Mouse (Mus musculus) cerebellum, adult 2 months (tissue): ENCODE results near the gene Isoc2a. TPM values are rescaled to one million over a fixed set of nuclear protein-coding genes. Genes with fewer than 3 reads are reported as not detected.
"Not testable (repeated sequence)": the region's sequence is repeated elsewhere in the genome, so short reads cannot be mapped to it uniquely, and the experiment has no call there.

Source experiments
- DNase-seq, 2 experiments: peaks; one replicate each; pipeline ENCODE4 v3.0.0; 2021
- H3K27ac ChIP-seq: fragments of 200-500 bp; 2 replicates; pipeline ENCODE4 v1.5.1; 2012; ENCODE audit warnings: low read length, control low read depth, inconsistent platforms; ENCODE audit not compliant: insufficient read depth
- H3K27me3 ChIP-seq: fragments of 200-500 bp; 2 replicates; pipeline ENCODE4 v1.6.1; 2012; ENCODE audit warnings: inconsistent platforms, mild to moderate bottlenecking, low read length, moderate library complexity; ENCODE audit not compliant: control insufficient read depth, insufficient read depth
- H3K4me1 ChIP-seq: fragments of 200-500 bp; 2 replicates; pipeline ENCODE4 v1.6.1; 2011; ENCODE audit warnings: low read length; ENCODE audit not compliant: control insufficient read depth, insufficient read depth
- H3K4me3 ChIP-seq: fragments of 200-500 bp; replicated peaks from 2 replicates; pipeline ENCODE3; 2011; ENCODE audit warnings: mild to moderate bottlenecking, low read depth, low read length, control low read depth; ENCODE audit not compliant: insufficient read depth
- CTCF ChIP-seq: fragments of 200-500 bp; IDR thresholded peaks from 2 replicates; pipeline ENCODE4 v1.5.1; 2011; ENCODE audit warnings: low read depth, mild to moderate bottlenecking, control low read depth, low read length, moderate library complexity, borderline replicate concordance; ENCODE audit not compliant: insufficient read depth
- POLR2A ChIP-seq: fragments of 200-500 bp; IDR thresholded peaks from 2 replicates; pipeline ENCODE4 v1.6.1; 2011; ENCODE audit warnings: low read length, control low read depth, borderline replicate concordance; ENCODE audit not compliant: insufficient read depth
- WGBS: fragments of 180-500 bp; shearing (Covaris S2); methylation state at CpG from one replicate; pipeline ENCODE4 v1.1.7; 2018; 5-methylcytosine and 5-hydroxymethylcytosine counted together
- polyA plus RNA-seq: library from polyadenylated mRNA; depleted of rRNA; stranded (reverse); fragments of >200 nt; gene quantifications from 2 replicates; pipeline ENCODE4 v1.2.3, GENCODE M21; 2012

Isoc2a gene
- polyA plus RNA-seq, 1 experiment, result 17.7 TPM

GRCm38 (mm10) chr7:4865579-4866493 lies 11.1 kb upstream of the Isoc2a start:
- Histone ChIP-seq H3K27ac (peak overlapping the region; percentile 79), H3K4me3 (peak overlapping the region; percentile 83), H3K27me3 (no peaks in the 10 kb centered on the region), H3K4me1 (peaks cover 3% of the 10 kb centered on the region)
- peak; percentile 98 to 99 for DNase-seq
- TF ChIP-seq POLR2A (peak; percentile 91; the same call in 1 of the 2 replicates), CTCF (no peak)
- WGBS, result 3% methylated on average over 40 of the region's 40 CpGs

- H3K4me1 ChIP-seq, result peaks cover 3% of the 10 kb centered on the region
- H3K4me3 ChIP-seq, result peak overlapping the region; percentile 83
- peak overlapping the region; percentile 68 for H3K27ac ChIP-seq
- DNase-seq, result no peak
- H3K27me3 ChIP-seq, result no peaks in the 10 kb centered on the region
- TF ChIP-seq POLR2A (no peak), CTCF (no peak)
- 43% methylated on average over 10 of the region's 10 CpGs for WGBS
Observed at GRCm38 (mm10) chr7:4866631-4867180, 10.2 kb upstream of the Isoc2a start.

- no peak for DNase-seq
- WGBS, result 55% methylated on average over 6 of the region's 6 CpGs
- TF ChIP-seq POLR2A, result no peak
- no peak for TF ChIP-seq CTCF
- no peaks in the 10 kb centered on the region for H3K27me3 ChIP-seq
- no peaks in the 10 kb centered on the region for H3K4me1 ChIP-seq
- no peak within 1 kb of the TSS for H3K27ac ChIP-seq
- no peak within 1 kb of the TSS for H3K4me3 ChIP-seq
Observed at GRCm38 (mm10) chr7:4870133-4870532, 6.8 kb upstream of the Isoc2a start, which contains the start of gene Isoc2b. Gene Isoc2b (minus strand): TSS chr7:4870258.

GRCm38 (mm10) chr7:4877226-4877625 lies 273 bp downstream of the Isoc2a start:
- H3K27ac ChIP-seq, result peak overlapping the region; percentile 27; the same call in 1 of the 2 replicates
- 4% methylated on average over 11 of the region's 11 CpGs for WGBS

GRCm38 (mm10) chr7:4878186-4878585 lies 1.2 kb downstream of the Isoc2a start:
- no peak overlapping the region for H3K4me3 ChIP-seq
- no peak for DNase-seq
- no peaks in the 10 kb centered on the region for H3K27me3 ChIP-seq
- H3K4me1 ChIP-seq, result 0 out of 2 replicates have a peak, but pooled peaks cover 5% of the 10 kb centered on the region
- no peak overlapping the region for H3K27ac ChIP-seq
- no peak for TF ChIP-seq POLR2A
- TF ChIP-seq CTCF, result no peak

More at GRCm38 (mm10) chr7:4877226-4877625, 273 bp downstream of the Isoc2a start:
- Histone ChIP-seq H3K4me1 (0 out of 2 replicates have a peak, but pooled peaks cover 5% of the 10 kb centered on the region), H3K27me3 (no peaks in the 10 kb centered on the region), H3K4me3 (peak overlapping the region; percentile 96)
- DNase-seq, result no peak
- TF ChIP-seq POLR2A, result no peak
- TF ChIP-seq CTCF, result no peak

- not testable (repeated sequence) for H3K27me3 ChIP-seq, H3K27ac ChIP-seq, DNase-seq, H3K4me1 ChIP-seq, H3K4me3 ChIP-seq
- 53% methylated on average over 1 of the region's 1 CpGs for WGBS
Observed at GRCm38 (mm10) chr7:4879036-4879435, 2.1 kb downstream of the Isoc2a start.

- no peak for TF ChIP-seq POLR2A
- no peak for TF ChIP-seq CTCF
- 42% methylated on average over 4 of the region's 4 CpGs for WGBS
- Histone ChIP-seq H3K4me1 (no peaks in the 10 kb centered on the region; the same call in 1 of the 2 replicates), H3K27ac (no peak overlapping the region), H3K27me3 (no peaks in the 10 kb centered on the region), H3K4me3 (no peak overlapping the region)
- no peak for DNase-seq
Observed at GRCm38 (mm10) chr7:4886680-4887079, 9.7 kb downstream of the Isoc2a start.

GRCm38 (mm10) chr7:4895186-4895585 lies 18.2 kb downstream of the Isoc2a start:
- Histone ChIP-seq H3K4me1 (no peaks in the 10 kb centered on the region; the same call in none of the 2 replicates), H3K4me3 (no peak overlapping the region), H3K27me3 (no peaks in the 10 kb centered on the region), H3K27ac (no peak overlapping the region)
- TF ChIP-seq CTCF, result no peak
- 69% methylated on average over 11 of the region's 11 CpGs for WGBS
- DNase-seq, result no peak
